Mouse (Mus musculus) lung, adult 2 months (tissue): ENCODE data around the gene Unc13b.

Experiments
- CTCF ChIP-seq: fragments of 200-500 bp; IDR thresholded peaks from 2 replicates; pipeline ENCODE4 v1.5.1; 2011; ENCODE audit warnings: mild to moderate bottlenecking, low read length, control low read depth; ENCODE audit not compliant: insufficient read depth
- POLR2A ChIP-seq: fragments of 200-500 bp; IDR thresholded peaks from 2 replicates; pipeline ENCODE4 v1.6.1; 2011; ENCODE audit warnings: low read depth, mild to moderate bottlenecking, control low read depth, low read length, borderline replicate concordance; ENCODE audit errors: extremely low read depth

DNA sequence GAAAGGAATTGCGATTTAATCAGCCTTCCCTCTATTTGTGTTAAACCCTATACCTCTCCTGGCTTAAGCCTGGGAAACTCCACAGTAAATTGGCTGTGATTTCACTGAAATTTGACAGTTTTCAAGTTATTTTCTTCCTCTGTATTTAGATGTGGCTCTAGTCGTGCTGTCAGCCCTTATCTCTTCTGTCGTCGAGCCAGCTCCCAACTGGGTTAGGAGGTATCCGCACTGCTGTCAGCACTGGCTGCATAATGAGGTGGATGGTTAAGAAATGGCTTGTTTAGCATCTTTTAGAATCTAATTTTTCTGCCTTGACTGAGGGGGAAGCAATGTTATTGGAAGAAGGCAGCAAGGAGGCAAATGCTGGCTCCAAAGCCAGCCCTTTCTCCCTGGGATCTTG, 148.2 kb downstream of the Unc13b start:
- TF ChIP-seq CTCF (no peak), POLR2A (no peak)
